Mouse (Mus musculus) left cerebral cortex, postnatal 10 days (tissue): ENCODE measurements at regions not wholly inside any gene's neighbourhood (a gene's known extent, or its start where the extent isn't known, plus 50 kb on each side); places are given as distances from the start of the nearest gene placed in this dataset.
A peak's percentile ranks its signal among the peaks of the same experiment; 100 is the strongest.

Experiments used
- DNase-seq, 2 experiments: peaks; one replicate each; pipeline ENCODE4 v3.0.0; 2021 to 2022; ENCODE audit warnings: low spot score in 2 of 2, mixed read lengths in 1 of 2; ENCODE audit errors: extremely low spot score in 1 of 2
- intact Hi-C: fragments of 180-260 bp; cut with DNase I; formaldehyde crosslinking; loops from one replicate; pipeline ENCODE4 v1.15.1; 2025

DNA sequence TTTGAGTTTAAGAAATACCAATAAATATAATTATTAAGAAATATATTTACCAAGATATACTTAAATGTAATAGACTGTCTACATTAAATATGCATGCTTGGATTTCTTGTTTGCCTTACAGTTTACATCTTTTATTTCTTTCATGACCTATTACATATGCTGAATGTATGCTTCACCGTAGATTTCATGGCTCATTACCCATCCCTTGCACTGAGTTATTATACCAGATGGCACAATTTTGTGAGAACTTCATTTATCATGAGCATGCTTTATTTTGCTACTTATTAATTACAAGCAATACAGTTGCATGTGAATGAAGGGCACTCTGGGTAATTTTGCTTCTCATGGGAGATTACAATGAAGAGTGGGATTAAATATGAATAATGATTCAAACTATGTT is 856.0 kb upstream of the Nectin3 start:
- intact Hi-C loops, result no loop called here
- no peak for DNase-seq

DNA sequence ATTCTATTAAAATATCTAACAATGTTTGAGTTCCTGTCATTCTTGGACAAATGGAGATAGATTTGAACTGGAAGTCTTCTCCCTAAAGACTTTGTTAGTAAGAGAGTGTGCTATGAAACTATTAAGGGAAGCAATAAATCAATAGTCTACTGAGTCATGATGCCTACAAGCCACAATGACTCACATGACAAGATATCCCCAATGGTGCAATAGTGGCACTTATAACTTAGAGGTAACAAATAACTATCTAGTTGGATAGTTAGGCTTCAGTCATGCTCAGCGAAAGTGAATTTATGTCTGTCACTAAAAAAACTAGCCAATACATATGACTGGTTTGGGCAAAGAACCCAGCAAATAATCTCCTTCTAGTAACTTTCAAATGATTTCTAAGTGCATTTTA is 889.1 kb upstream of the Dppa4 start:
- intact Hi-C loops, result no loop called here
- DNase-seq, result no peak

DNA sequence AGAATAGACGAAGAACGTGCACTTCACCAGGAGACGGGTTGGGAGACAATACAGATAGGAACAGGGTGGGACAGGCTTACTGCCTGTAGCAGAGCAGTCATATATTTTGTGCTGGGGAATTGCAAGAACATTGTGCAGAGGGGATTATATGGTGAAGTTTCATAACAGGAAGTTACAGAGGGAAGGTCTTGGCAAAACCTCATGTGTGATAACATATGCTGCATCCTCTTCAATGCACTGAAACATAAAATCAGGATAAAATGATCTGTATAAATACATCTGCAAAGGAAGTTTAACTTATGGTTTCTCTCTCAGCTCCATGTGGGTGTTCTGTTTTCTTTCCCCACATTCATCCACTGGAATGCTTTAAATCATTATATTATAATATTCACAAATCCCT is 876.5 kb upstream of the Dppa4 start:
- intact Hi-C loops, result no loop called here

DNA sequence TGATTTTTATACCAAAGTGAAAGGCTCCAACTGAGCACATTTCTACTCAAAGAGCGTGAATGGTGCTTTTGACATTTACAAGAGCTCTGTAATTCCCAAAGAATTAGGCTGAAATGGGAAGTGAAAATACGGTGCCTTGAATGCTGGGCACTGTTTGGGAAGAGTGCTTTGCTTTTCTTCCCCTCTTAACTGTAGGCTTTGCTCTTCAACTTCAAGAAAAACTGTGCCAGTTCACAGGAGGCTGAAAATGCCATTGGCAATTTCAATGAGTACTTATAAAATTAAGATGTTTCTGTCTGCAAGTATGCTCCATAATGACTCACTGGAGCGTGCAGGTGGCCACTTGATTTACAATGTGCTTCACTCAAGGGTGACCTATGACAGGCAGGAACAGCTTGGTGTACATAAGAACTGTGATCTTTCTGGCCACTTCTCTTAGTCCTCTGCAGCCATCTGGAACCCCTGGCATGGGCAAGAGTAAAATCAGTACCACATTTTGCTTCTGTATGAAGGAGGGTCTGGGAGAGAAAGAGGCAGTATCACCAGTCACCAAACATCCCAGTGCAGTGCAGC is 864.8 kb upstream of the Dppa4 start:
- DNase-seq, result no peak
- intact Hi-C loops, result no loop called here

More for the DNA sequence above, 876.5 kb upstream of the Dppa4 start:
- no peak for DNase-seq

DNA sequence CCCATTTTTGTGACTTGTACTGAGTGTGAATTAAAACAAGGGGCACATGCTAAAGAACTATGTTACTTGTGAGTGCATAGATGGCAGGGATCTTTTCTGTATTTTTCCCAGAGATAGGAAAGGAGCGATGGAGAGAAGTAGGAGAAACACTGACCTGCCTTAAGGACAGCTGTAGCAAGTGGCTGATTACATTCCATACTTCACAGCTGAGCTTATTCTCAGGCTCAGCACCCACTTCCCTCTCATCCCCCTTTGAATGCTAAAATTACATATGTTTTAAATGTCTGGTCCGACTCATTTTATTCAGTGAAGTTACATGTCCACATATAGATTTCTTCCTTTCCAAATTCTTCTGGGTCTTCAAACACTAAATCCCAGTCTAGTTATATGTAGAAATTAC is 838.5 kb upstream of the Dppa4 start:
- intact Hi-C loops, result no loop called here
- DNase-seq, result peak in 1 of 2 experiments; percentile 3

DNA sequence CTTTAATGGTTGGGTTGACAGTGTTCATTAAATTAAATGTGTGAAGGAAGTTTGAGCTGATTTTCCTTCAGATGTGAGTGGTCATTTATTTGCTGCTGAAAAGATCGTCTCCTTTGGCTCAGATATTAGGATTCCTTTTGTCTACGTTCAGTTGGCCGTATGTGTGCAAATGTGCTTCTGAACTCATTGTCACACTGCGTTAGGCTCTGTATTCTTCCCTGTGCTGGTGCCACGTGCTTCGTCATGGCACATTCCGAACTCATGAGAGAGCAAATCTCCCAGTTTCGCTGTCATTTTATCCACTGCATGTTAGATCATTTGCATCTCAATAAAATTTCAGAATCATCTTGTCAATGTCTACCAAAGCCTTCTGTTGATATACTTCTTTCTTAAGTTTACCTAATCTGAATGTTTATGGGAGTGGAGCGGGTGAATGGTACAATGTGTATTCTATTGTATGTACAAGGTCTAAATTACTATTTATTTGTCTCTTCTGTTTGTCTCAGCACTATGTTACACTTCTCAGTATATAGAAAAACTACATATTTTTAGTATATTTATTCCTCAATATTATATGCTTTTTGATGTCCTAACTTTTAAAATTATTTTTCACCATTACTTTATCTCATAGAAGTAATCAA is 808.0 kb upstream of the Dppa4 start:
- no peak for DNase-seq
- intact Hi-C loops, result no loop called here

DNA sequence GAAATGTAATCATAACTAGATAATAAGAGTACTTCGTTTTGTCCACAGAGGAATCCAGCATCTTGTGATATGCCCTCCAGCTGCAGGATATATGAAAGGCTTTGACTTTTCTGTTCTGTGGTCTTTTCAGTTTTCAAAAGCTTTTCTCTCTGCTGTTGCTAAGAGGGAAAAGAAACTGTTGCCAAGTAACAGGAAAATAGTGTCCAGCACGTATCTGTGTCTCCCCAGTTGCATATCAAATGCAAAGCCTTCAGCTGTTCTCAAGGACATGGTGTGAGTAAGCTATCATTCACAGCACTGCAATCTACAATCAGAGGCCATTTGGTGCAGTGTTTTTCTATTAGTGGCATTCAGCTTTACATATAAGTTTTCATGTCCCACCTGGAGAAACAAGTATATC is 801.5 kb upstream of the Dppa4 start:
- no peak for DNase-seq
- intact Hi-C loops, result no loop called here

DNA sequence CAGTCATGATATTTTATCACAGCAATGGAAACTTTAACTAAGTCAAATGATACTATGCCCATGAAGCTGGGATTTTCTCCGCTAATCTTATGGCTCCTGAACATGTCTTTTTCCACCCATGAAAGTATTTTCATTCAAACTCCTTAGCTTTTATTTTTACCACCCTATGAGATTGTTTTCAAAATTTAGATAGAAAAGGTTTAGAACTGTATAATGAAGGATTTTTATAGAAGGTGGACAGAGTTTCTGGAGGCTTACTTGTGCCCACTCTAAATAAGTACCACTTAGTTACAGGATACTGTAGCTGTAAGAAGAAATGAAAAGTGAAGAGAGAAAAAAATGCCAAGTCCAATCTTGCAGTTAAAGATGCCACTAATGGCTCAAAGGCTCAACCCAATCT is 795.0 kb upstream of the Dppa4 start:
- DNase-seq, result no peak
- intact Hi-C loops, result no loop called here

DNA sequence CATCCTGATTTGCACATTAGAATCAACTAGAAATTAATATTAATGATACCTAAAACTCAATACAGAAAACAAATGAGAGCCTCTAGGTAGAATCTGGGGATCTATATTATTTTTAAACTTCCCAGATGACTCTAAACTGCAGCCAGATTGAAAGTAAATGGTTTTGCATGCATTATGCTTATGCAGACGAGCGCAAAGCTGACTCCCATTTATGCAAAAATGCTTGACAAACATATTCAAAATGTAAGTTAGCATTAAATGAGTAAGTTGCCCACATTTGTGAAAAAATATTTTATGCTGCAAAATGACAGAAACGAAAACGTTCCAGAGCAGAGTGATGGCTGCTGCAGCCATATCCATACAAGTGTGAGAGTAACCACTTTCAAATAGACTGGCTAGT is 757.7 kb upstream of the Dppa4 start:
- DNase-seq, result peak in 1 of 2 experiments; percentile 16
- intact Hi-C loops, result no loop called here

DNA sequence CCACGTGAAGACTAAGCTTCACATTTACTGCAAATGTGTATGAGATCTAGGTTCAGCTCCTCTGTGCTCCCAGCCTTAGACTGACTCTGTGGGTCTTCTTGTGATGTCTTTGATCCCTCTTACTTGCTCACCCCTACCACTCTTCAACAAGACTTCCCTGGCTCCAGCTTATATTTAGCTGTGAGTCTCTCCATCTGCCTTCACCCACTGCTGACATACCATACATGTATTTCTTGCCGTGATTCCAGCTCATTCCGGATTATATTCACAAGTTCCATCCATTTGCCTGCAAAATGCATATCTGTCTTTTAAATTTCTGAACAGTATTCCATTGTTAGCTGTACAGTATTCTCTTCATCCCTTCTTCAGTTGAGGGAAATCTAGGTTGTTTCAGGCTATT is 756.9 kb upstream of the Dppa4 start:
- no peak for DNase-seq
- intact Hi-C loops, result no loop called here

DNA sequence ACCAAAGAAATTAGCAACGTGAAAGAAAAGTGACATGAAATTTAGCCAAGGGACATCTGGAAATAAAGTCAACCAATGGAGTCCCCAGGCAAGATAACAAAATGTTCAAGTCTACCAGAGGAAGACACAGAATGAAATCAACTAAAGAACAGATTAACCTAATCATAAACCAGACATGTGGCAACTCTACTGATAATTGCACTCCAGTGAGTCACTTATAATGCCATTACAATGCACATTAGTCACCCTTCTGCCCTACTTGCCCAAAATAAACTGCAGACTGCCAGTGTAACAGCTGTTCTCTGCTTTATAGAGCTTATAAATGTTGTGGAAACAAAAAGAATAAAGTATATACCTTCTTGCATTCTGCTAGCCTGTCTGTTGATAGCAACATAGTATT is 747.0 kb upstream of the Dppa4 start:
- intact Hi-C loops, result no loop called here
- DNase-seq, result no peak

DNA sequence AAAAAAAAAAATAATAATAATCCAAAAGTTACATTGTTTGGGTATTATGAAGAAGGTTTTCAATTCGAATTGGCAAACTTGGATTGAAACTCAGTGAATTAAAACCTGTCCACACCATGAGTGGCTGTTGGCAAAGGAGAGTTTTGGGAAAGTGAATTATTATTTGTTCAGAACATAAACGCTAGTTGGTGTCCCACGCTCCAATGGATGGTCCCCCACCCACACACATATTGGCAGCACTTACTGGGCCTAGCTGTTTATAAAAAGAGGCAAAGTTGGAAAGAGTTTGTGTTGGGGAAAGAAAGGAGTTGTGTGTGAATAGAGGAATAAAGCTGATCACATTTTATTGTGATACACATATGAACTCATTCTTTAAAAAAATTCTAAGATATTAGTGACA is 732.4 kb upstream of the Dppa4 start:
- DNase-seq, result no peak
- intact Hi-C loops, result no loop called here

DNA sequence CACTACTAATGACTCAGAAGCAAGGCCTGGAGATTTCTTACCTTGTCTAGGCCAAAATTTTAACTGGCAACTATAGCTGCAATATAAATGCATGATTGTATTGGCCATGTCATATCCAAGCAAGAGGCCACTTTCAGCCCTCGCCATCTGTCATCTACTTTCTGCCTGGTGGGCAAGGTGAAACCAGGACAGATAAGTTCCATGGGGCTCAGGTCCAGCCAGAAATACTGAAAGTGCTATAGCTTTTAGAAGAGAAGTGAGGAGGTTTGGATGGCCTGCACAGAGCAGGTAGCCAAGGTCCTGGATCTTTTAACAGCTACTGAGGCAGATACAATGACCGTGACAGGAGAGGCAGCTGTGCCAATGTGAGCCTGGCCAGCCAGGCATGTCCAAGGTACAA is 715.5 kb upstream of the Dppa4 start:
- intact Hi-C loops, result no loop called here
- DNase-seq, result no peak

DNA sequence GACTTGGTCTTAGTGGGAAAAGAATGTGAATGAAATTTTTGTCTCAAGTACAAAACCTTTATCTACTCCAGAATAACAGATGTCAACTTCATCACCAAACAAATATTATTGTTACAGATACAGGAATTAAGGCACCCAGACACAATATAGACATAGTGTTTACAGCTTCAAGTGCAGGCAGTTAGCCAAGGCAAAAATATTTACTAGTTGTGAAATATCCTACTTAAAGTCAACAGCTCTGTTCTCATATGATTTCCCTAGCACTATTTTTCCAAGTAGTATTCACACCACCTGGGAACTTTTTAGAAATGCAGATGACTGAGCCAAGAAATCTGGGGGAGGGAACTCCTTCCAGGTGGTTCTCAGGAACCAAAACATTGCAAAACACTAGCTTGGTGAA is 684.1 kb upstream of the Dppa4 start:
- DNase-seq, result peak in 1 of 2 experiments; percentile 3
- intact Hi-C loops, result no loop called here
